Mouse (Mus musculus): ENCODE results near the gene Ndufb5. TPM values are rescaled to one million over a fixed set of nuclear protein-coding genes. Genes with fewer than 3 reads are reported as not detected.

Gene Ndufb5
- total and polyA plus RNA-seq, 2 experiments from 2014 or later, result 354 to 442 TPM

- H3K9ac ChIP-seq (replicated peaks; ENCODE audit: low read length, poor library complexity, severe bottlenecking), result no peak overlapping the region
- H3K4me3 ChIP-seq (ENCODE audit: low read depth, low read length), result no peak overlapping the region
- H3K27ac ChIP-seq (ENCODE audit: low read depth, low read length), result no peak overlapping the region
- H3K36me3 ChIP-seq (ENCODE audit: insufficient read depth, low read length), result no peaks in the 10 kb centered on the region
- H3K9me3 ChIP-seq (ENCODE audit: low read length), result no peaks in the 10 kb centered on the region
- no peak for TF ChIP-seq CTCF (IDR thresholded peaks at IDR 0.05)
- DNase-seq (ENCODE audit: low spot score) (no peak), ATAC-seq (ENCODE audit: low FRiP score) (no peak)
- H3K27me3 ChIP-seq (ENCODE audit: insufficient read depth, low read length), result no peaks in the 10 kb centered on the region
- H3K4me1 ChIP-seq (ENCODE audit: insufficient read depth, low read length), result no peaks in the 10 kb centered on the region
- H3K4me2 ChIP-seq (ENCODE audit: low read depth, low read length, poor library complexity, severe bottlenecking), result no peak overlapping the region
- 58% methylated on average over 8 of the region's 8 CpGs for WGBS
Observed at GRCm38 (mm10) chr3:32762962-32763361, 26.2 kb downstream of the Ndufb5 start.

GRCm38 (mm10) chr3:32763902-32764301 lies 27.1 kb downstream of the Ndufb5 start:
- TF ChIP-seq CTCF (IDR thresholded peaks at IDR 0.05), result no peak
- no peak overlapping the region for H3K4me2 ChIP-seq (ENCODE audit: low read depth, low read length, poor library complexity, severe bottlenecking)
- H3K27ac ChIP-seq (ENCODE audit: low read depth, low read length), result no peak overlapping the region
- no peaks in the 10 kb centered on the region for H3K36me3 ChIP-seq (ENCODE audit: insufficient read depth, low read length)
- H3K4me1 ChIP-seq (ENCODE audit: insufficient read depth, low read length), result no peaks in the 10 kb centered on the region
- WGBS, result 54% methylated on average over 7 of the region's 7 CpGs
- H3K27me3 ChIP-seq (ENCODE audit: insufficient read depth, low read length), result no peaks in the 10 kb centered on the region
- ATAC-seq (ENCODE audit: low FRiP score) (no peak), DNase-seq (ENCODE audit: low spot score) (no peak)
- H3K9me3 ChIP-seq (ENCODE audit: low read length), result no peaks in the 10 kb centered on the region
- no peak overlapping the region for H3K4me3 ChIP-seq (ENCODE audit: low read depth, low read length)
- no peak overlapping the region for H3K9ac ChIP-seq (replicated peaks; ENCODE audit: low read length, poor library complexity, severe bottlenecking)

GRCm38 (mm10) chr3:32770781-32771180 lies 34.0 kb downstream of the Ndufb5 start:
- Histone ChIP-seq H3K4me3 (ENCODE audit: low read depth, low read length) (no peak overlapping the region), H3K27me3 (ENCODE audit: insufficient read depth, low read length) (no peaks in the 10 kb centered on the region), H3K4me2 (ENCODE audit: low read depth, low read length, poor library complexity, severe bottlenecking) (no peak overlapping the region), H3K9ac (replicated peaks; ENCODE audit: low read length, poor library complexity, severe bottlenecking) (no peak overlapping the region), H3K36me3 (ENCODE audit: insufficient read depth, low read length) (no peaks in the 10 kb centered on the region), H3K9me3 (ENCODE audit: low read length) (no peaks in the 10 kb centered on the region), H3K27ac (ENCODE audit: low read depth, low read length) (no peak overlapping the region), H3K4me1 (ENCODE audit: insufficient read depth, low read length) (no peaks in the 10 kb centered on the region)
- DNase-seq (ENCODE audit: low spot score) (no peak), ATAC-seq (ENCODE audit: low FRiP score) (no peak)
- no peak for TF ChIP-seq CTCF (IDR thresholded peaks at IDR 0.05)
- 72% methylated on average over 2 of the region's 2 CpGs for WGBS

Other genes starting within 250 kb of the Ndufb5 start
- gene Kcnmb3, start 244.8 kb upstream of the Ndufb5 start, total RNA-seq (2014; rRNA removed), result 0.24 TPM in 1 of 2 replicates, not detected in the other
- gene Kcnmb3, start 244.8 kb upstream of the Ndufb5 start, polyA plus RNA-seq (2015; fragmentation: Nextera tagmentation; extraction: Ambion mirVana), result 0.09 and 0.12 TPM in 2 replicates
- gene Zfp639, start 226.7 kb upstream of the Ndufb5 start, total RNA-seq (2014; rRNA removed), result 50.2 and 64.6 TPM in 2 replicates
- gene Zfp639, start 226.7 kb upstream of the Ndufb5 start, polyA plus RNA-seq (2015; fragmentation: Nextera tagmentation; extraction: Ambion mirVana), result 40.6 and 43.5 TPM in 2 replicates
- 27.5 and 37.8 TPM in 2 replicates for gene Mfn1, start 207.5 kb upstream of the Ndufb5 start, total RNA-seq (2014; rRNA removed)
- 29.9 and 39.4 TPM in 2 replicates for gene Mfn1, start 207.5 kb upstream of the Ndufb5 start, polyA plus RNA-seq (2015; fragmentation: Nextera tagmentation; extraction: Ambion mirVana)
- gene Gnb4, start 120.4 kb upstream of the Ndufb5 start, total RNA-seq (2014; rRNA removed), result 118 and 150 TPM in 2 replicates
- gene Gnb4, start 120.4 kb upstream of the Ndufb5 start, polyA plus RNA-seq (2015; fragmentation: Nextera tagmentation; extraction: Ambion mirVana), result 121 and 127 TPM in 2 replicates
- gene Actl6a, start 30.7 kb upstream of the Ndufb5 start, total RNA-seq (2014; rRNA removed), result 17.5 and 39.0 TPM in 2 replicates
- 38.0 and 39.3 TPM in 2 replicates for gene Actl6a, start 30.7 kb upstream of the Ndufb5 start, polyA plus RNA-seq (2015; fragmentation: Nextera tagmentation; extraction: Ambion mirVana)
- gene Mrpl47, start 615 bp downstream of the Ndufb5 start, total RNA-seq (2014; rRNA removed), result 10.4 and 20.4 TPM in 2 replicates
- gene Mrpl47, start 615 bp downstream of the Ndufb5 start, polyA plus RNA-seq (2015; fragmentation: Nextera tagmentation; extraction: Ambion mirVana), result 25.4 and 30.7 TPM in 2 replicates
- 11.9 and 14.6 TPM in 2 replicates for gene Usp13, start 80.6 kb downstream of the Ndufb5 start, total RNA-seq (2014; rRNA removed)
- gene Usp13, start 80.6 kb downstream of the Ndufb5 start, polyA plus RNA-seq (2015; fragmentation: Nextera tagmentation; extraction: Ambion mirVana), result 14.6 and 16.0 TPM in 2 replicates